Mouse (Mus musculus): ENCODE measurements around the gene Usp4.

The Usp4 gene

GRCm38 (mm10) chr9:108342301-108342831 lies 5.3 kb upstream of the Usp4 start:
- peak; percentile 15 for DNase-seq

GRCm38 (mm10) chr9:108343331-108343730 lies 4.3 kb upstream of the Usp4 start:
- DNase-seq = no peak

GRCm38 (mm10) chr9:108343835-108344234 lies 3.8 kb upstream of the Usp4 start:
- DNase-seq = no peak

- no peak for DNase-seq
Observed at GRCm38 (mm10) chr9:108344471-108344870, 3.2 kb upstream of the Usp4 start.

- no peak for DNase-seq
Observed at GRCm38 (mm10) chr9:108347024-108347423, 629 bp upstream of the Usp4 start.

- no peak for DNase-seq
Observed at GRCm38 (mm10) chr9:108348290-108348680, 632 bp downstream of the Usp4 start.

GRCm38 (mm10) chr9:108349727-108350126 lies 2.1 kb downstream of the Usp4 start:
- DNase-seq = no peak

- no peak for DNase-seq
Observed at GRCm38 (mm10) chr9:108378234-108378633, 30.6 kb downstream of the Usp4 start.

GRCm38 (mm10) chr9:108378736-108379135 lies 31.1 kb downstream of the Usp4 start:
- DNase-seq = no peak

GRCm38 (mm10) chr9:108379294-108379693 lies 31.6 kb downstream of the Usp4 start:
- no peak for DNase-seq

- peak; percentile 7 for DNase-seq
Observed at GRCm38 (mm10) chr9:108381382-108381781, 33.7 kb downstream of the Usp4 start.

GRCm38 (mm10) chr9:108385006-108385405 lies 37.4 kb downstream of the Usp4 start:
- no peak for DNase-seq

GRCm38 (mm10) chr9:108386816-108387215 lies 39.2 kb downstream of the Usp4 start:
- DNase-seq = no peak

GRCm38 (mm10) chr9:108388601-108389000 lies 40.9 kb downstream of the Usp4 start:
- no peak for DNase-seq

- no peak for DNase-seq
Observed at GRCm38 (mm10) chr9:108389220-108389619, 41.6 kb downstream of the Usp4 start.

GRCm38 (mm10) chr9:108392676-108393075 lies 45.0 kb downstream of the Usp4 start, which contains the start of gene 1700102P08Rik:
1700102P08Rik (plus strand) TSS chr9:108392805.
- no peak for DNase-seq

- no peak for DNase-seq
Observed at GRCm38 (mm10) chr9:108394191-108394590, 46.5 kb downstream of the Usp4 start.

- no peak for DNase-seq
Observed at GRCm38 (mm10) chr9:108395427-108395826, 47.8 kb downstream of the Usp4 start.

GRCm38 (mm10) chr9:108398324-108398723 lies 50.7 kb downstream of the Usp4 start:
- DNase-seq = no peak

GRCm38 (mm10) chr9:108401186-108401960 lies 53.7 kb downstream of the Usp4 start:
- no peak for DNase-seq

GRCm38 (mm10) chr9:108403081-108403480 lies 55.4 kb downstream of the Usp4 start:
- DNase-seq = no peak

GRCm38 (mm10) chr9:108404451-108404850 lies 56.8 kb downstream of the Usp4 start:
- DNase-seq = no peak

GRCm38 (mm10) chr9:108409535-108409934 lies 61.9 kb downstream of the Usp4 start:
- no peak for DNase-seq

GRCm38 (mm10) chr9:108411381-108411942 lies 63.8 kb downstream of the Usp4 start:
- no peak for DNase-seq

All from lung, postnatal 14 days (tissue).